Mouse (Mus musculus) urinary bladder, postnatal 14 days (tissue): ENCODE measurements around the gene Pcdh15.

Experiments used
- DNase-seq: peaks from one replicate; pipeline ENCODE4 v3.0.0; 2021; ENCODE audit warnings: low spot score

The Pcdh15 gene

DNA sequence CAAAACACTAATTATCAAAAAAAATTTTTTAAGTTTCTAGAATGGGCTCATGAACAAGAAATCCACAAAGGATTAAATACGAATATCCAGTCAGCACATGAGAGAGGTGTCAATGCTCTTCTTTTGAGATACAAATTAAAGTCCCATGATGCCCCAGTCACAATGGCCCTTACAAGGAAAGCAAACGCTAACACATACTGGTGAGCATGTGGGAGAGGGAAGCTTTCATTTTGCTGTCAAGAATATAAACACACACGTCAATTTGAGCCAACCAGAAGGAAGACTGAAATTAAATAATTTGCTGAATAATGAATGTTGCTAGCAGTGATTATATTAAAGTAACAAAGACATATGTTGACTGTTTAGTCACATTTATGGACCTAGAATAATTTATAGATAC is 1470.5 kb downstream of the Pcdh15 start:
- DNase-seq, result no peak

- DNase-seq, result no peak
Measured at GRCm38 (mm10) chr10:74579924-74580323, 1480.8 kb downstream of the Pcdh15 start.

- DNase-seq, result no peak
Measured at GRCm38 (mm10) chr10:74591799-74592198, 1492.7 kb downstream of the Pcdh15 start.

GRCm38 (mm10) chr10:74607683-74608082 is 1508.5 kb downstream of the Pcdh15 start:
- DNase-seq, result no peak

- no peak for DNase-seq
Measured at GRCm38 (mm10) chr10:74621837-74622236, 1522.7 kb downstream of the Pcdh15 start.

DNA sequence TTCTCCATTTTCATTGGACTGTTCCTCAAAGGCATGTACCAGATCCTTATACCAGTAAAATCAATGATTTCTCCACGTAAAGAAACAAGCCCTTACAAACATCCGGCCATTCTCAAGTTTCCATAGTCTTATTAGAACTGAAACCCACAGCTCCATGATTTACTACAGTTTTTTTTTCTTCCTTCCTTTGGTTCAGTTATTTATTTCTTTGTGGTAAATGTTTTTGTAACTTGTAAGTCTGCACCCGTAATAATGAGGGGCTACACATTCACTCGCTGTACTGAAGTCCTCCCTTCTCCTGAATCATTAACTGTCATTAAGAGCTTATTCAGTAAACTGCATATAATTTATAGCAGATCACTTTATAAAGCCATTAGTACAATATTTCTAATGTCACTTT is 1526.6 kb downstream of the Pcdh15 start:
- no peak for DNase-seq

GRCm38 (mm10) chr10:74626596-74626995 is 1527.5 kb downstream of the Pcdh15 start:
- no peak for DNase-seq

DNA sequence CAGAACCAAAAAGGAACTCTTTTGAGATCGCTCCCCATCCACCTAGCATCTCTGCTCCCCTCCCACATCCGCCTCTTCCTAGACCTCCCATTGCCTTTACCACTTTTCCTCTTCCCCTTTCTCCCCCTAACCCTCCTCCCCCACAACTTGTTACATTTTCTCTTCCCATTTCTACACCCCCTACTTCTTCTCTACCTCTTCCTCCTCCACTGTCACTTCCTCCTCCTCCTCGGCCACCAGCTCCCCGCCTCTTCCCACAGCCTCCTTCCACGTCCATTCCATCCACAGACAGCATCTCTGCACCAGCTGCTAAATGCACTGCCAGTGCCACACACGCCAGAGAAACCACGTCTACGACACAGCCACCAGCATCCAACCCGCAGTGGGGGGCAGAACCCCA is 1532.2 kb downstream of the Pcdh15 start:
- DNase-seq, result no peak

- no peak for DNase-seq
Measured at GRCm38 (mm10) chr10:74637040-74637439, 1537.9 kb downstream of the Pcdh15 start.

GRCm38 (mm10) chr10:74642125-74642524 is 1543.0 kb downstream of the Pcdh15 start:
- DNase-seq, result peak; percentile 25

- DNase-seq, result no peak
Measured at GRCm38 (mm10) chr10:74663171-74663570, 1564.0 kb downstream of the Pcdh15 start.

DNA sequence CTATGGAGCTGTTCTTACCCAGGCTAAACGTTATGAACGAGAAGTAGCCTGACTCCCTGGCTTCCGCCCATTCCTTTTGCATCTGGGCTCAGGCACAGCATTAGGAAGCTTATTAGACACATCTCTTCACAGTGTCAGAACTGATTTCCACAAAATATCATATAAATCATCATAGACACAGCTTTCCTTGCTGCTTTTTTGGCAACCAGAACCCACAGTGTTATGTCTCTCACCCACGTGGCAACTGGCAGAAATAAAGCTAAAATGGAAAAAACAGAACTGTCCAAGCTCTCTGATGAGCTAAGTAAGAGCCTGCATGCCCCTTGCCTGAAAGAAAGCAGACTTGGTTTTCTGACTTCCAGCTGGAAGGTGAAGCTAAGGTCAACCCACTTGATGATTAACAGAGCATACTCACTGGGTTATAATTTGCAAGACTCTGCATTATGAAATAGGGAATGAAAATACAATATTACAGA is 1580.9 kb downstream of the Pcdh15 start:
- DNase-seq, result no peak

DNA sequence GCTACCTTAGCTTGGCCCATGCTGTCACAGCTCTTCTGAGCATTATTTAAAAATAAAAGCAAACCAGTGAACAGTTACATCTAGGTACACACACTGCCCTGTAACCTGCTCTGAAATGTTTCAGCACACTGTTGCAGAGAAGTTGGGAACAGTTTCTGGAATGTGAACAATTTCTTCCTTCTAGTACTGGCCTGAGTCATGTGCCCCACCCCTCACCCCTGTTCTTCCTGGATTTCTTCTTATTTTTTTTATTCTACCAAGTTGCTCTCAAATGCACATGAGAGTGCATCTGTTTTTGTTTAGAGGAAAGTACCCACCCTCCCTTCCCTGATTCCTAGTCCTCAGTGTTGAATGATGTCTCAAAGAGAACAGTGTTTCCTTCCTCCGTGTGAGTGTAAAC is 1581.4 kb downstream of the Pcdh15 start:
- no peak for DNase-seq
